Mouse (Mus musculus) layer of hippocampus, adult 9-10 months (tissue): ENCODE data around the gene Mbnl2.

ENCODE experiments used
- DNase-seq: peaks from one replicate; pipeline ENCODE4 v3.0.0; 2022; ENCODE audit warnings: low spot score

Gene Mbnl2

DNA sequence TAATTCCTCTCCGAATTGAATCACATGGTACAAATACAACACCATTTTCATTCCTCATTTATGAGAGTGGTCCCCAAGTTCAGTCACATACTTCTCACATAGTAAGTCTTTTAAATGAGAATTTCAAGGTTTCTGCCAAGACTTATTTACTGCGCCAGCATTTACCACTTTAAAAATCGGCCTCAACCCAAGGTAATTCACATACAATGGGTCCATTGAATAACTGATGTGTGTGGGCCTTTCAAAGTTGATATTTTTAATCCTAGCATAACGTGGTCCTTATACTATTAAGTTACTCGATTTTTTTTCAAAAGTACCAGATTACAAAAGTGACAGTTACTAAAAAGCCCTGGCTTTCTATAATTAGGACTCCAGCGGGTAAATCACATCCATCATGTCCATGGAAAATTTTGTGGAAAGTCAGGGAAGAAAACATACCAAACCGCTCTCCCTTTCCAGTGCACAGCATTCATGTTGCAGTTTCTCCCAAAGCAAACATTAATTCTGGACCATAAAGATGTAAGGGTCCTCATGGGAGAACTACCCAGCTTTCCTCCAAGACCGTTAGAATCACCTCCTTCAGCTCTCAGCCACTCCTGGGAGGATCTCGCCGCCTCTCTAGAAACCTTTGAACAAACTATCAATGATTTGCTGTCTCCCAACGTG, 107.8 kb downstream of the Mbnl2 start:
- no peak for DNase-seq

DNA sequence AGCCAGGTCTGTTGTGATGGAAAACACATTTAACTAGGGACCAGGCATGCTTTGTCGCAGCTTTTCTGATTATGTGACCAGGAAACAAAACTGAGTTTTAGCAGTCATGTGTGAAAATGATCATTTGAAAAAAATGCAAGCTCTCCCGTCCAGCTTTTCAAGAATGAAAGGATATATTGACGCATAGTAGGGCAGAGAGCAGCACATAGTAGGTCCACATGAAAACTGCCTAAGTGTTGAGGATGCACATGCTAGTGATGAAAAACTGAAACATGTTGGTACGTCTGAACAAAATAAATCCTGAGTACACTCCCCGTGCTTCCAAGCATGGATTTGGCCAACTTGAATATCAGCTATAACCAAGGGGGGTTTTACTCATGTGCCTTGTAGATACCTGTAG, 109.1 kb downstream of the Mbnl2 start:
- no peak for DNase-seq

DNA sequence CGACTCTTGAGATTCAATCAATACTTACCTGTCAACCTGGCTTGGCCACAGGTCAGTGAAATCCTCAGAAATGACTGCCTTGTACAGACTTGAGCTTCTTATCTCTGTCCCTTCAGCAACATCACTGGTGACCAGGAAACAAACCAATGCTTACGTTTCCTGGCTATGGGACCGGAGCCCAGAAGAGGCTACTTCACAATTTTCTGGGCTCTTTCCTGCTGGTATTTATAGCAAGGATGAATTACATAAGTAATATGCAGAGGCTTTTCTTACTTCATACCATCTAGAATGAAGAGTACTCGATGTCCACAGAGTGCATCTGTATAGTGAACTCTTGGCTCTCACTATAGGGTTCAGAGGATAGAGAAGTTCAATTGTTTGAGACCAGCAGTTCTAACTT, 111.8 kb downstream of the Mbnl2 start:
- no peak for DNase-seq

DNA sequence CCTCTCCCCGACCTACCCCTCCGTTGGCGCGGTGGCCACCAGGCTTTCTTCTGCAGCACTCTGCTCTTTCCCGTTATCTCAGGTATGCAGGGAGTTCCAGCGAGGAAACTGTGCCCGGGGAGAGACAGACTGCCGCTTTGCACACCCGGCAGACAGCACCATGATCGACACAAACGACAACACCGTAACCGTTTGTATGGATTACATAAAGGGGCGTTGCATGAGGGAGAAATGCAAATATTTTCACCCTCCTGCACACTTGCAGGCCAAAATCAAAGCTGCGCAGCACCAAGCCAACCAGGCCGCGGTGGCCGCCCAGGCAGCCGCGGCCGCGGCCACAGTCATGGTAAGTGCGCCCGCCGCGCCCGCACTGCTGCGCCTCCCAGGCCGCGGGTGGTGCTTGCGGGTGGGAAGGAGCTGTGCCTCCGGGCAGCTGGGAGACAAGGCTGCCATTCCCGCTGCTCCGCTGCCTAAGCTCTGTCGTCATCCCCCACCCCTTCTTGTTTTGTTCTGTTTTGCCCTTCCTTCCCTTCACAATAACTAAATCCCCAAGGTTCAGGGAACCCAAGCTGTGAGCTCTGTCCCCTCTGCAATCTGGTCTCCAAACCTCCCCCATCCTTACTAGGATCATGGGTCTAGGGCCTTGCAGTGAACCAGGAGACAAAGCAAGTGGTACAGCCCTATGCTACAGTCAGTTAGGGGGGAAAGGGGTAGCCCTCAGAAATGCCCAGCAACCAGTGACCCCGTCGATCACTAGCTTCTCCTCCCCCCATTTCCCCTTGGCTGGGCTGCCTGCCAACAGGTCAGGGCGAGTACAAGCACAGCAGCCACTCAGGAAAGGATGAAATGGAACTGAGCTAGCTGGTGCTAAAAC, 113.6 kb downstream of the Mbnl2 start:
- DNase-seq = no peak

DNA sequence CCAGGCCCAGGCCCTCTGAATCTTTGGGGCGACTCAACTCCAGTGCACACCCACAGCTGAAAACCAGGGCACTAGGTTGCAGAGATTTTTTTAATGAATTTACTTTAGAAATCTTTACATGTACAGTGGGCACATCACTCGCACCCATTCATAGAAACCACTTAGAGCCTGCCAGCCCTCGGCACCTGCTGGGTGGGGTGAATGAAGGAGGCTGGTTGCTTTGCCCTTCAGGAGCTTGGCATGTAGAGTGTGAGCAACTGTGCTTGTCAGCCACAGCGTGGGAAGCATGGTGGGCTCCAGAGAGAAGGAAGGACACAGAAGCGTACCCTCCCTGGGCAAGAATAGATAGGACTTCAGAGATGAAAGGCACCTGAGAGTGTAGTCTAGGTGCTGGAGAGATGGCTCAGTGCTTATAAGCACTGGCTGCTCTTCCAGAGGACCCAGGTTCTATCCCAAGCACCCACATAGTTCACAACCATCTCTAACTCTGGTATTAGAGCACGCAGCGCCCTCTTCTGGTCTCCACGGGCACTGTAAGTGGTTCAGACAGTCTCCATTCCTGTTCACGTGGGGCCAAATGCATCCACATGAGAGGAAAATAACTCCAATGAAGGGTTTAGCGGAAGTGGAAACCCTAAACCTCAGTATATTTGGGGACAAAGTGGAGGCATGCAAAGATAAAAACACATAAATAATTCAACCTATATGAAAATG, 114.9 kb downstream of the Mbnl2 start:
- DNase-seq = no peak

DNA sequence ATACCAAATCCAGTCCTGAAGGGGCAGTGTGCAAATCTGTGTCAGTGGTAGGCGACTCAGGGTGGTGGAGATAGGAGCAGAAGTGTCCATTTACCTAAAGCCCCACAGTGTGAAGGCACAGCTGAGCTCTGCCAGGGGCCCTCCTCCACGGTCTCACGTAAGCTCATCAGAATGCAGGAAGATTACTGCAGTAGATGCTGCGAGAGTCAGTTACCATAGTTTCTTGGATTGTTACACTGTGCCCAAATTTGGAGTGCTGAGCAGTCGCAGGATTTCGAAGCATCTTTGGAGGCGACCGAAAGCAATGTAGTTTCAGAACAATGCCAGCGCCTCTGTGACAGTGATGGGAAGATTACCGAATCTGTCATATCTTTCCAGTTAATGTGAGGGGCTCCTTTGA, 116.2 kb downstream of the Mbnl2 start:
- DNase-seq = peak; percentile 56

DNA sequence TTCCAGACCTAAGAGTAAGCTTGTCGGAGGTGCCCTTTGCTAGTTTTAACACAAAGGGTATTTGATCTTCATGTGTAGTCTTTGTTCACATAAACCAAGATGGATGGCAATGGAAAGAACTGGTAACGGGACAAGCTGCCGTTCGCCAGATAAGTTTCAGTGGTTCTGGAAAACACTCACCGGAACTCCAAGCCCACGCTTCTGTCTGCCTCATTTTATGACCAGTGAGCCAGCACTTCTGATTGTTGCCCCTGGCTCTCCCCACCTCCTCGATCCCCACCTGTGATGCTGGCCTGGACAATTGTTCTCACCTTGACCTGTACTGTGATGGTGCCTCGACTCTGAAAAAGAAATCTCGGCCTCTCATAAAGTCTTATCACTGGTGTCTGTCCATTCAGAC, 117.0 kb downstream of the Mbnl2 start:
- DNase-seq = no peak

DNA sequence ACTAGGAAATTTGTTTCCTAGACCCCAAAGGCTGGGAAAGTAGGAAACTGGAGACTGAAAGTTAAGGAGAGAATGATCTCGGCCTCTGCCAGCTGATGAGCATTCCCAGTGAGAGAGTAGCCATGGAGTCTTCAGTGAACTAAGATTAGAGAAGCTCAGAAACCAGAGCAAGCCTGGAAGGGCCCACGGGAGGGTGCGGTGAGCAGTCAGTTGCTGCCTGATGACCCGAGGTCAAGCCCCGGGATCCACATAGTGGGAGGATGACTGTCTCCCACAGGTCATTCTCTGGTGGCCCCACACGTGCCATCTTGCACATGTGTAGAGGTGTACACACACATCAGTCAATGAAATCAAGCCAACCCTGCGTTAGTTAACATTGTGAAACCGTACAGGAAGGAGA, 118.0 kb downstream of the Mbnl2 start:
- DNase-seq = no peak

DNA sequence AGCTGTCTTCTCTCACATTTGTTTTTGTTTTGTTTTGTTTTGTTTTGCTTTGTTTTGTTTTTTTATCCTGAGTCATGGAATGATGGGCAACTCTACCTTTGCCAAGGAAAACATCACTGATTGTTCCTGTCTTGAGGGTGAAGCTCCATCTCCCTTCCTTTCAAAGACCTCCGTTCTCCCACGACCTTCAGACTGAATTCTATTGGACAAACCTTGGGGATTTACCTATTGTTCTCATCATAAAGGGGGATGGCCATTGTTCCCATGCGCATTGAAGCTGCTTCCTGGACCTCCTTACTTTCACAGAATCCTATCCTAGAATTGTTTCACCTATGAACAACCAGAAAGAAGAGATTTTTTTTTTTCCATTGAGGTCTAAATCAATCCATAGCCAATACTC, 118.7 kb downstream of the Mbnl2 start:
- no peak for DNase-seq

DNA sequence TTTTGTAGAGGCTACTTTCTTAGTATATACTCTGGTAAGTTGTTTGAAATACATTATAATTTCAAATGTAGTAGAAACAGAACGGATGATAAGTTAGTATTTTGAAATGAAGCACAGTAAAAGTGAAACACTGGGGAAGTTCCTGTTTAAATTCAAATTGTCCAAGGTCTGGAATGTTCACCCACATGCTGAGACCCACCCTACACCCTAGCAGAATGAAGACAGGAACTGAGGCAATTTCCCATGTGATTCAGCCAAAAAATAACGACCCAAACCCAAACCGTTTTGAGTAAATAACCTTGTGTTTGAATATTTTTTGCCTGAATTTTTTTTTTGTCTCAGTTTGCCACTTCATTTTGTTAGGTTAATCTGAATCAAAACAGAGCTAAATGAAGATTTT, 119.4 kb downstream of the Mbnl2 start:
- no peak for DNase-seq

DNA sequence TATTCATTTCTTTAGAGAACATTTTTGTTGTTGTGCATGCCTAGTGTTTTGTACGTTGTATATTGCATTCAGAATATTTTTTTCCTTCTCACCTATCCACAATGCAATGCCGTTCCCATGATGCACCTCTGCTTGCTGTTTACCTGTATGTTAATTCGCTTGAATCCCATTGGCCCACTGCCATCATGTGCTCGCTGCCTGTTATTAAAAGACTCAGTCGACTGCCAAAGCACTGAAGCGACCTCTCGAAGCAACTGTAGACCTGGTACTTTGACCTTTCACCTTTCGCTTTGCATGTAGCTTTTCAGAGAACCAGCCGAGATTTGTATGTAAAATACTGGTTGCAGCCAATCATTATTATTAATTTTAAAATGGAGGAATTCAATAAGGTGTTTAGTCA, 120.0 kb downstream of the Mbnl2 start:
- DNase-seq = no peak

DNA sequence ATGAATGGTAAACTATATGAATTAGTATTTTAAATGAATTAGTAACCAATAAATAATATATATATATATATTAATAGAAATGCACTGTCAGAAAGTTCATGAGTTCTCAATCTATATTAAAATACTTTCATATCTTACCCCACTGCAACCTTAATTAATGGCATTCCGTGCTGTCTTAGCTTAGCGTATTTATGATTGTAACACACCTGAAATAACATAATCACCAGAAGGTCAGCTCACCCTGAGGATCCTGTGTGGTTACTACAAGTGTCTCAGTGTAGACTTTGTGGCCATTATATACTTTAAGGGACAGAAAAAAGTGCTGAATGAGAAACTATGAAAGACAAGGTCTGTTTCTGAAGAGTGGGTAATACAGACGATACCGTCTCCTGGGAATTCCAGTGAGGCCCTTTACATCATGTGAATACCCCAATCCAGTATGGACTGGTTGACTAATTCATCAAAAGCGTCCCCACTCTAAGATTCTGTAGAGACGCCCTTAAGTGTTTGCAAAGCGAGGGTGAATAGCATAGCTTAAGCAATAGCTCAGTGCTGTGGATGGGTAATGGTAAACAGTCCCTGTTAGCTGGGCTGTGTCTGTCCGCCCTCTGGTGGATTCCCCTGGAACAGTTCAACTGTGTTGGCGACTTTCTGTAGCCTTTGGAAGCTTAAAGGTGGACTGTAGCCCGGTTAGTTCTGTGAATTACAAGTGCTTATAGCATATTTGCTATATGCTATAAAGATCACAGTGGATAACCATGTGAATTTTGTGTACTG, 122.6 kb downstream of the Mbnl2 start:
- peak; percentile 79 for DNase-seq

DNA sequence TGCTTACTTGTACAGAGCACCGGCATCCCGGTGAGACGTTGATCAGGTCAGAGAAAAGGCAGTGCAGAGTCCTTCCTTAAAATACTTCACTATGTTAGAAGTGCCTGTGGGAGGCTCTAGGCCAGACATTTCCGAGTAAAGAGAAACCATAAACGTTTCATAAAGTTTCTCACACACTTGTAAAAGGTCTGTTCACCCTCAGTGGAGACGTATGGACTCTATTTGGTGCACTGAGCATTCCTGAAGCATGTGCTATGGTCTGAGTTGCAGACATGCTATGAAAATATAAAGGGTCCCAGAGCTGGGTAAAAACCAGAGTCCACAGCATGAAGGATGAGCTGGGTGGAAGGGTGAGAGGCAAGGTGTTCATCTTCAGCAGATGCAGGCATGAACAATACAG, 124.1 kb downstream of the Mbnl2 start:
- DNase-seq = no peak

DNA sequence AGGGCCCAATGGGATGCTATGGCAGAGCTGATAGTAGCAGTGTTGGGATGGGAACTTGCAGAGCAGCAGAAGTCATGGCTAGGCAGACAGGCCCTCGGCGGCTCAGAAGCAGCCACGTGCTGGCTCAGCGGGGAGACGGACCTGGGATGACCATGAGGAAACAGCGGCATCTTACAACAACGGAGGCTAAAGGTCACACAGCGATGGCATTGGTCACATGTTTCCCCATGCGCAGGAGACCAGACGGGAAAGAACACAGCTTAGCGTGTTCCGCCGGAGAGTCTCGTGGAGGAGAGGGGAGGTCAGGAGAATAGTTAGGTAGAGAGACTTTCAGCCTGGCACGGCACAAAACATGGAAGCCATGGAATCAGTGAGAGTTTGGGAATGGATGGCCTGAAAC, 125.7 kb downstream of the Mbnl2 start:
- DNase-seq = no peak

DNA sequence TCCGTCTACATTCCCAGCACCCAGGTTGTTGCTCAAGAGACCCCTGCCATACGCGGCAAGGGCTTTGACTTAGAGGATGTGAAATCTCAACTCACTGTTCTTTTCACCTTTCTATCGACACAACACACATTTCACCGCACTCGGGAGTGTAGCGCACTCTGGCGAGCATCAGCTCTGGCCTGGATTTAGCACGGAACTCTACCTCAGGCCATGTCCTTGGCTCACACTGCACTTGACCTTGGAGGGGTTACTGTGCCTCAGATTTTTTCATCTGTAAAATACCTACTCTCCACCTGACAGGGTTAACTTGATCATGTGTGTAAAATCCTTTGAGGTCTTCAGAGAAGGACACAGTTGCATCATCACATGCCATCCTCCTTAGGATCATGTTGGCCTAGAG, 127.2 kb downstream of the Mbnl2 start:
- no peak for DNase-seq

DNA sequence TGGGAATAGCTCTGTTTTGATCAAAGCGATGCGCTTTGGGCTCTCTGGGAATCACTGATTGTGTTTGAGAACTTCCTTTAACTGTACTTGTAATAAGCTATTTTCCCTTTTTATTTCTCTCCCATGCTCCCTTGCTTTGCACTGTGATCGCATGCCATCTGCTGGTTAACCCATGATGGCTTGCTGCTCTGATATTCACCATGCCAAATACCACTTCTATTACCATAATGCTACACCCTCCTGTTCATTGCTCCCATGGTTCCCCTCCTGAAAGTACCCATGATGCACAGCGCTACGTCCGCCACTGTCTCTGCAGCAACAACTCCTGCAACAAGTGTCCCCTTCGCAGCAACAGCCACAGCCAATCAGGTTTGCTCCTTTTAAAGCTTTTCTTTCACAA, 128.9 kb downstream of the Mbnl2 start:
- DNase-seq = no peak

DNA sequence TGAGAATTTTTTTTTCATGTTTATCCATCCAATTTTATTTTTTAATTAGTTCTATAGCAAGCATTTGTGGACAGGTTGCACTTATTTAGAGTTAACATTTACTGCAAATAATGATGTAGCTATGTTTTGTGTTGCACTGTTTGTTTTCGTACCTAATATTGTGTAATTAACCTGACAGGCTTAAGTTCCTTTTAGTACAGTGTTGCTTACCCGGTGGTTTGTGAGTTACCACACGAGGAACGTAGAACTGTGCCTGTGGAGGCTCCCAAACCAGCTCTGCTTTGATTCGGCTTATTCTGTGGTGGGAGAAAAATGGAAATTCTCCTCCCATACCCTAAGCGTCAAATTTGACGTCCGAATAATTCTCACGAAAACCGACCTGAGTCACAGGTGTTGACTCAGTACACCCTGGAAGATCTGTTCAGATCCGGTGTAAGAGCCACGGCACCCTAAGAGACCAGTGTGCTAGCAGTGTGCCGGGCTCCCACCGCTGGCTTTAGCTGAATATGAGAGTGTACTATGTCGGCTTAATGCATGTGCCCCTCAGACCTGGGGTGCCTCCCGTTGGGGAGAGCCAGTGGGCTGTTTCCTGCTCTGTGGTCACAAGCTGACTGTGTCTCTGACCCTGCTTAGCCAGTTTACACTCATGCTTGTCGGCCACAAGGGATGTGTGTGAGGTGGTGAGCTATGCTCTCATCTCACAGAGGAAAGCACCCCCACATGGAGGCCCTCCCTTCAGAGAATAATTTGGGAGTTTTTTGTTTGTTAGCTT, 129.5 kb downstream of the Mbnl2 start:
- no peak for DNase-seq

DNA sequence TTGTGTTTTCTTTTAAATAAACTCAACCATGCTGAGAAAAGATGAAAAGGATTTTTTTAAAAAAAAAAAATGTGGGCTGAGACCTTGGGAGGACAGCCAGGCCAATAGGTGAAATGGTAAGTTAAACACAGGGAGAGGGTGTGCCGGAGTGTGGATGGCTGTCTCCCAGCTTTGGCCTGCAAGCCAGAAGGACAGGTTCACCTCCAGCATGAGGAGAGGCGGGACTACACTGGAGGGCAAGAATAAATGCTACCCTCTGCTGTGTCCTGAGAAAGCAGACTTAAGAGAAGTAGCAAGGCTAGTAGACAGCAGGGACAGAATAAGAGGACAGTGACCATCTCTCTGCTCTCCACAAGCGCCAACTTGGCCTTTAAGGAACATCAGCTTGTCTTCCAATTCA, 130.1 kb downstream of the Mbnl2 start:
- DNase-seq = no peak

DNA sequence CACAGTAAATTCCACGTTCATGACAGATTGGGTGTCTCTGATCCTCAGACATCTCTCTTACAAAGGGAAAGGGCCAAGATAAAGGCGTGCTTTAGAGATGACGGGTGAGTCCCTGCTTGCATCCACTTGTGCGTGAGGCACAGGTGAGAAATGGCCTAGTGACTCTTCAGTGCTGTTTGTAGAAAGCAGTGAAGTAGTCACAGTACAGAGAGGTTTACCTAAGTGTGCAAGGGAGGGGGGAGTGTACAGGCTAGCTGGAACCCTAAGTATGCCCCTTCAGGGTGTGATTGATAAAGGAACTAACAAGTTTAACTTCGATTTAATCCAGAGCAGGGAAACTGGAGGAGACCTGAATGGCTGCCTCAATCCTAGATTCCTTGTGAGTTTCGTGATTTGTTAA, 130.8 kb downstream of the Mbnl2 start:
- DNase-seq = no peak

DNA sequence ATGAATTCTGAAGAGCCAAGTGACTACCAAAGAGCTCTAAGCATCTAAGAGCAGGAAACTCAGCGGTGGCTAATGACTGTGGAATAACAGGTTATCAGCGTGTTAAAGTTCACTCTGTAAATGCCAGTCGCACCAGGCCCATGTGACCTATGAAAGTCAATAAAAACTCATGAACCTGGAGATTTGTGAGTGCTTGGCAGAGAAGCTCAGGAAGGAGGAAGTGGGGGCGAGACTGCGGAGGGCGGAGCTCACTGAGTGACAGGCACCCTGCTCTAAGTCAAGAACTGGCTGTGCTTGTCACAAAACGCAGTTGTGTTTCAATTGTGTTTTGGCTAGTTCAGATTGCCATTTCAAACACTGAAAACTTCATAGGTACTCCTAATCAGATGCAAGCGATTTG, 131.4 kb downstream of the Mbnl2 start:
- no peak for DNase-seq

DNA sequence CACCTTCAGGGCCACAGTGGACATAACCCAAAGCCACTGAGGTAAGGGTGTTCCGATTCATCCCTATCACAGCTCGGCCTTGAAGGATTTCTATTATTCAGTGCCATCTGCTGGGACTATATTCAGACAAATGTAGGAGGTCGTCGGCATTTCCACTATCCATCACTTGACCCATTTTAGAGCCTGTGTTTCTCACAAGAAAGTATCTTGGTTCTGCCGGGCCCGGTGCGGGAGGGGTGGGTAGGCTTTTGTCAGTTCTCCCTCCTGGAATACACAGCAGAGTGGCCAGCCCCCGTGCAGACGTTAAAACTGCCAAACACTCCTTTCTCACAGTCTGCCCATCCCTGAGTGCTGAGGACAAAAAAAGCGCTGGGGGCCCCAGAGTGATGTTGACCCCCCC, 134.4 kb downstream of the Mbnl2 start:
- DNase-seq = no peak

DNA sequence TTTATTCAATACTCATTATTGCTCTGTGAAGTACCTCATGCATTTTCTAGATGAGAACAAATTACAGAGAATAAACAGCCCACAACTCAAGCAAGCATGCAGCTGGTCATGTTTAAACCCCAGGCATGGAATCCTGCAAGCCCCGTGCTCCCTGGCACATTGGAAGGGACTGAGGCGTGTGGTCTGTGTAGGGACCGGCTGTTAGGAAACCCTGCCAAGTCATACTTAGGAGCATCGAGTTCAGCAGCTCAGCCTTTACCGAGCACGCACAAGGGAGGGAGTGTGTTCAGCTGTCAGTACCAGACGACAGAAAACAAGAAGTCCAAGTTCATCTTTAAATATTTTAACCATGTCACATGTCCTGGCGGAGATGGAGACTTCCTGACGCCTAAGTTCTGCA, 141.4 kb downstream of the Mbnl2 start:
- DNase-seq = no peak
